Comparison of ENCODE assay signal across 7 mouse cellular contexts in the genomic region with DNA sequence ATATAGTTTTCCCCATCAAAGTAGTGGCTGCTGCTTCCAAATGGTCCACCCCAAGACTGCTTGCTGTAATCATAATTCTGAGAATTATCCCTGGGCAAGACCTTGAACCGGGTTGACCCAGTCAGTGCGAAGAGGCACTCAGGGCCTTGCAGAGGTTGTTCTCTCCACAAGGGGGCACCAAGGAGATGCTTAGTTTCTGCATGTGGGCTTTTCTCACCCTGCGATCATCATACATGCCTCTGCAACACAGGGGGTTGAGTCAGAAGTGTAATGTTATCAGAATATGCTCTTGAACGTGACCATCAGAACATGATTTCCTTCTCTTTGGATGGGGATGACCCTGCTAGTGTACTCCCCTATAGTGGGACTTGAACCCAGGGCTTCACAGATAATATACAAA. TPM values are rescaled to one million over a fixed set of nuclear protein-coding genes. Genes with fewer than 3 reads are reported as not detected.
DNase-seq lines count a peak whose midpoint lies in the region; ATAC-seq and TF ChIP-seq lines count a peak whose summit lies in the region.

No protein-coding gene starts in this region.

- no peak for TF ChIP-seq POLR2A in cortical plate, adult 2 months (IDR thresholded peaks at IDR 0.05; ENCODE audit: extremely low read depth, insufficient read depth, low read length)

- no peak overlapping the region for H3K4me2 ChIP-seq in lung, embryonic 14.5 days

- H3K4me1 ChIP-seq in E14TG2a.4 (replicated peaks; ENCODE audit: low read depth, low read length) = peaks cover 17% of the 10 kb centered on the region
- H3K4me1 ChIP-seq in cortical plate, adult 2 months (ENCODE audit: control insufficient read depth, insufficient read depth, low read length) = peaks cover 3% of the 10 kb centered on the region; the same call in 1 of the 2 replicates
- H3K4me1 ChIP-seq in lung, embryonic 14.5 days (ENCODE audit: insufficient read depth) = no peaks in the 10 kb centered on the region

- peaks cover 37% of the 10 kb centered on the region for H3K36me3 ChIP-seq in E14TG2a.4 (ENCODE audit: insufficient read depth, low read length)
- peaks cover 11% of the 10 kb centered on the region; the same call in 1 of the 2 replicates for H3K36me3 ChIP-seq in lung, embryonic 14.5 days (ENCODE audit: insufficient read depth)

- no peaks in the 10 kb centered on the region for H3K27me3 ChIP-seq in E14TG2a.4 (ENCODE audit: insufficient read depth, low read length)
- no peaks in the 10 kb centered on the region for H3K27me3 ChIP-seq in lung, embryonic 14.5 days (ENCODE audit: insufficient read depth, low read length)

- H3K27ac ChIP-seq in cortical plate, adult 2 months (ENCODE audit: insufficient read depth, low read length) = no peak overlapping the region
- H3K27ac ChIP-seq in lung, embryonic 14.5 days (ENCODE audit: low read depth) = no peak overlapping the region

- peak; percentile 70 for TF ChIP-seq CTCF in E14TG2a.4 (conservative IDR thresholded peaks at IDR 0.05; ENCODE audit: low read length)
- TF ChIP-seq CTCF in cortical plate, adult 2 months (IDR thresholded peaks at IDR 0.05; ENCODE audit: extremely low read depth, insufficient read depth, low read length) = peak; percentile 68
- TF ChIP-seq CTCF in lung, embryonic 14.5 days (IDR thresholded peaks at IDR 0.05; ENCODE audit: low read depth) = peak; percentile 86

- peak; percentile 40 to 49 for DNase-seq in gastrocnemius, postnatal 36 days
- peak; percentile 70 for DNase-seq in layer of hippocampus, adult 11-12 months (ENCODE audit: low spot score)
- peak; percentile 86 for DNase-seq in lung, embryonic 14.5 days
- peak; percentile 79 for DNase-seq in retina, postnatal 1 day

- 54% methylated on average over 4 of the region's 4 CpGs for WGBS in lung, embryonic 14.5 days

- H3K9me3 ChIP-seq in E14TG2a.4 (ENCODE audit: low read length) = no peaks in the 10 kb centered on the region
- H3K9me3 ChIP-seq in lung, embryonic 14.5 days (ENCODE audit: low read depth, low read length) = no peaks in the 10 kb centered on the region

- no peak overlapping the region for H3K9ac ChIP-seq in lung, embryonic 14.5 days

- intact Hi-C loops in gastrocnemius, postnatal 36 days (cut with DNase I) = loop anchor here (2.0 kb wide), 1 partner anchor 98 kb away; no protein-coding TSS in a partner anchor

- no peak overlapping the region for H3K4me3 ChIP-seq in E14TG2a.4 (replicated peaks; ENCODE audit: low read length)
- no peak overlapping the region for H3K4me3 ChIP-seq in cortical plate, adult 2 months (ENCODE audit: insufficient read depth, low read length)
- H3K4me3 ChIP-seq in lung, embryonic 14.5 days (ENCODE audit: low read depth, low read length) = no peak overlapping the region

- ATAC-seq in activated CD4-positive, CD25-positive, alpha-beta regulatory T cell, adult 4 months = peak; percentile 74
- no peak; the same call in 1 of the 2 replicates for ATAC-seq in lung, embryonic 14.5 days (ENCODE audit: insufficient read depth)

RNA-seq across cellular contexts. Expression of a gene that starts 8.4 kb away (rescaled TPM):
- polyA plus RNA-seq in activated CD4-positive, CD25-positive, alpha-beta regulatory T cell, adult 4 months (2017; shearing (Covaris generic)) = 10 to 100 TPM; 32.6 to 51.4 TPM
- 138 and 166 TPM in 2 replicates for polyA plus RNA-seq in cortical plate, adult 2 months (2012; rRNA removed)
- total RNA-seq in gastrocnemius, postnatal 36 days (2021) = 1 to 10 TPM; 9.2 to 9.8 TPM
- 107 and 114 TPM in 2 replicates for polyA plus RNA-seq in lung, embryonic 14.5 days (2014; fragmentation: Nextera tagmentation; extraction: Ambion mirVana)

RNA-seq across cellular contexts. Expression of a gene that starts 10.8 kb away (rescaled TPM):
- 10 to 100 TPM; 23.4 to 28.1 TPM for polyA plus RNA-seq in activated CD4-positive, CD25-positive, alpha-beta regulatory T cell, adult 4 months (2017; shearing (Covaris generic))
- polyA plus RNA-seq in cortical plate, adult 2 months (2012; rRNA removed) = 16.3 and 16.5 TPM in 2 replicates
- total RNA-seq in gastrocnemius, postnatal 36 days (2021) = 10 to 100 TPM; 10.2 to 17.0 TPM
- polyA plus RNA-seq in lung, embryonic 14.5 days (2014; fragmentation: Nextera tagmentation; extraction: Ambion mirVana) = 20.5 and 22.1 TPM in 2 replicates
